Mouse (Mus musculus) right cerebral cortex, postnatal 36 days (tissue): ENCODE measurements around the gene B3glct.

Experiments used
- DNase-seq, 2 experiments: peaks; one replicate each; pipeline ENCODE4 v3.0.0; 2022; ENCODE audit warnings: low spot score in 2 of 2, mixed read lengths in 1 of 2

B3glct gene

GRCm38 (mm10) chr5:149678100-149678989 is at the start of gene B3glct:
TSS of gene B3glct (plus strand) at chr5:149678230.
- DNase-seq, result peak; percentile 40 to 46

DNA sequence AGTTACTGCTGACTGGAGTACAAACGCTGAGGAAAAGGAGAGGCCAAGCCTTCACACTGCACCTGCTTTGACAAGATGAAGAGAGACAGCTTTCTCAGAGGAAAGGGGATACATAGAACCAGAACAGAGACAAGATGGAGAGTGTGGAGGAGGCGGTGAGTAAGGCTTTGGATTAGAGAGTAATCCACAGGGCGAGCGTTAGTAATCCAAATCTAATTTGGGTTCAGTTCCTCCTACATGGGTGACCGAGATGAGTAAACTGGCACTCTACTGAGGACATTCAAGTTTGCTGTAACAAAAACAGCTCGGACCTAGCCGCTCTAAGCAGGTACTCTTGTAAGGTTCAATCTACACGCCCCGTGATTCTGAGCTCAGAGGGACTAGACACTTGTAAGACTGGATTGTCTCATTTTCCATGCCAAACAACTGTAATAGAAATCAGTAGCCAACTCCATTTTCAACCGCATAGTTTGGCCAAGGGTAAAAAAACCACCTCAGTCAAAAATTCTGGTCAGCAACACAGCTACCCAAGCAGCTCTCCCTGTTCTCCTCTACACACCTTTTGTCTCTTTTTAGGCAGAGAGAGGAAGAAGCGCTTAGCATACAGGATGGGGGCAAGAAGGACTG is 43.5 kb upstream of the B3glct start:
- DNase-seq, result no peak

GRCm38 (mm10) chr5:149635556-149635955 is 42.5 kb upstream of the B3glct start:
- DNase-seq, result no peak

DNA sequence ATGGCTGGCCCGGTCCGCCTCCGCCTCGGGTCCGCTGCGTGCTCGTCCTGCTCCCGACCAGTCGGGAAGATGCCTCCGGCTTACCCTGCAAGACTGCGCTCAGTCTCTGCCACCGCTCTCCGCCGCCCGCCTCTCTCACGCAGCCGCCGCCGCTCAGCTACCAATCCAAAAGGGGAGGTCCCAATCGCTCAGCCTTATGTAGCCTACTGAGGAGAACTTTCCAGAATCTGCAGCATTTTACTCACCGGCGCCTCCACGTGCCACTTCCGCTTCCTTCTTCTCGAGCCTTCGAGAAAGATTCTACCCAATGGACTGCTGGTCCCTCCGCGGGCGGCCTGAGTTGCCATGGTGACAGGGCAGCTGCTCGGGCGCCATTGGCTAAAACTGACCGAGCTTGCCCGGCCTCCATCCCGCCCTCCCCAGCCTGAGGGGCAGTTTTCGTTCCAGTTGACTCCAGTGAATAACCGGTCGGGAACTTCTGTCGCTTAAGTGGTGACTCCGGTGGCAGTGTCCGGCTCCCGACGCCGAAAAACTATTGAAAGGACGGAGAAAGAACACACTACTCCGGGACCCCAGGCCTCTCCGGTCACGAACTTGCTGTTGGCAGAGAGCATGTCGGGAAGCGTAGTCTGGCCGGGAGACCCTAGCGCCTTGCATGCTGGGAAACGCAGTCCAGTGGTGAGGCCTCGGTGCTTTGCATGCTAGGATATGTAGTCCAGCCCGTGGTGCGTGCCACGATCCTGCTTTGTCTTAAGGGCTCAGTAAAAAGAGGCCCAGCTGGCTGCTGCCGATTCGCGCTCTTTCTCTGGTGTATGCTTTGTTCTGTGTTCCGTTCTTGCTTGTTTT is 41.7 kb upstream of the B3glct start, which contains the start of gene Hsph1:
TSS of gene Hsph1 (minus strand) at position 302 of the 846 bp plus-strand sequence.
- DNase-seq, result peak; percentile 99

DNA sequence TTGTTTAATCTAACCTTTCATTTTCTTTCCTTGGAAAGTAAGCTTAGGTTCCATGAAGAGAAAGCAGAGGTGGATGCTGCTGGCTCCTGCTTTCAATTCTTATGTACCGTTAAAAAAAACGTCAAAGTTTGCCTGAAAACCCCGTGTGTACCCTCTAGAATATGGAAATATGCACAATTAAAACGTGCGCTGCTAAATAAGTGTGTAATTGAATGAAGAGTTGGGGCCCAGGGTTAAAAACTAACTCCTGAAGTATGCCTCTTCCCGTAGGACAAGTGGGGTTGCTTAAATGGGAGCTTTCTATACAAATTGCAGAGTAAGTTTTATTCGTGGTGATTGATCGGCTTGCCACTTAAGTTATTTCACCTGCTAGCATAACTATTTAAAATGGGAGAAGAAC is 40.7 kb upstream of the B3glct start:
- no peak for DNase-seq

DNA sequence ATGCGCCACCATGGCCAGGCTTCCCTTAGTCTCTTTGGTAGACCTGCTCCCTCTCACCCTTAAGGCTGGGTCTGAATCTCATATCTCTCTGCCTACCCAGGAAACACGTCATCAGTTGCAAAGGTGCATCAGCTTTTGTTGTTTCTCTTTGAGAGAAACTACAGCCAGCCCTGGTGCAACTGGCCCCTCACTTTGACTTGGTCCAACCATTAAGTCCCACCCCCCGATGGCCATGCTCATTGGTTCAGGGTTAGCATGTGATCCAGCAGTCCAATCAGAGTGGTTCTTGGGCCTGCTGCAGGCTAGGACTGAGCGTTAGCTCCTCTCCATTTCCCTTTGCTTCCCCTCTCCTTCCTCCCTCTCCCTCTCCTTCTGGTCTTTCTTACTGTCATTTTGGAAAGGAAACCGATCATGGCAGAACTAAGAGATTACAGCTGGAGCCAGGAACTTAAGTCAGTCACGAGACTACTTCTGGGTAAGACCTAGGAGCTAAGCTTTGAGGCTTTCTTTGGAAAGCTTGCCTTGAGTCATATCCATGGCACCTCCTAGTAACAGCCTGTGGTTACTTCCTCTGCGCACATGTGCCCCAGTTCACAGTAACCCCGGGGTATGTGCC is 36.6 kb upstream of the B3glct start:
- no peak for DNase-seq

- DNase-seq, result no peak
These were observed 35.7 kb upstream of the B3glct start for GRCm38 (mm10) chr5:149642366-149642765.

GRCm38 (mm10) chr5:149642783-149643509 is 35.1 kb upstream of the B3glct start:
- peak; percentile 34 to 60 for DNase-seq

DNA sequence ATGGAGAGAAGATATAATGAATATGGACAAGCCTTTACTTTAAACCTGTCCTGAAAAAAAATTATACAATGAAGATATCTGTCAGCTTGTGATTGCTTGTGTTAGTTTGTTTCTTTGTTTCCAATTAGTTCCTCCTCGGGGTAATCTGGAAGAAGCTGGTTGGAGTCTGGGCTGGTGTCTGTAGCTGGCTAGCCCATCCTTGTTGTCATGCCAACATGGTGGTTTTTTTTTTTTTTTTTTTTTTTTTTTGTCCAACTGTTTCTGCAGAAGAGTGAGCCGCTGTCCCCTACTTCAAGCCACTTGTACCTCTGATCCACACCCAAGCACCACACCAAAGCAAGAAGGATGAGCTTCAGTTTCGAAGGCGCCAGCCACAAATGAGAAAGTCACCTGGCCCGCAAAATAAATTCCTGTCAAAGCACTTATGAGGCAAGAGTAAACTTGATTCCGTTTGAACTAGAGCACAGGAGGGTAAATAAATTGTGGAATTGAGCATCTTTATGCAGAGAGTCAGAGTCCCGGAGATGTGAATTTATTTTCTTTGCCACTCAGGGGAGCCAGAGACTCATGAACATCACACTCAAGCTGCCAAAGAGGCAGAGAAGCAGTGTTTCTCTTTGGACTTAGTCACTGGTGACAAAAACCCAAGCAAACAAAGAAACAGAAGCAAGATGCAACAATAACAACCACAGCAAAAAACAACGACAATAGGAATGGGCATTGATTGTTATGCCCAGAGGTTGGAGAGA is 30.5 kb upstream of the B3glct start:
- no peak for DNase-seq

- no peak for DNase-seq
These were observed 29.8 kb upstream of the B3glct start for GRCm38 (mm10) chr5:149648196-149648595.

- DNase-seq, result no peak
These were observed 29.1 kb upstream of the B3glct start for GRCm38 (mm10) chr5:149648895-149649406.

DNA sequence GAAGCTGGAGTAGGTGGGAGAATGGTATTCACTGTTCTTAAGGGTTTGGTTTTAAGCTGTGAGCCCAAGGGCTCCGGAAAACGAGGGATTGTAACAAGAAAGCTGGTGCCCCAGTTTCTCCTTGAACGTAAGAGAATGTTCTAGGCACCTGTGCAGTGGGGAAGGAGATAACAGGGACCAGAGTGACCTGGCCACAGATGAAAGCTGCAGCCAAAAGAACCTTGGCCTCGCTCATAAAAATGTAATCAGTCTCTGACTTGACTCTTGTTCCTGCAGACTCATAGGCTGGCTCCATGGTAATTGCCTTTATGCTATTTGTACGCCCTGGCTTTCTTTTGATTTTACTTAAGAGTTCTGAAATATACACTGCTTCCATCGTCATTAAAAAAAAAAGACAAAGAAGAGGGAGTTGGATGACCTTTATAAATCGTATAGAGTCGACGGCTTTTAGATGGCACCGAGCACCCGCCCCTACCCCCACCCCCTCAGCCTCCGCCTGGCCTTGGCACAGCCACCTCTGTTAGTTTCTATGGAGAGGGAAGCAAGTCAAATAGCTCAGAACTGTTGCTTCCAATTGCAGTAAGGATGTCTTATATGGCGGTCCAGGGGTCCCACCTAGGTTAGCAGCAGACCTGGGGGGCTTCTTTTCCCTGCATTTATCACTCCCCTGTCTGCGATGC is 28.4 kb upstream of the B3glct start:
- DNase-seq, result no peak

GRCm38 (mm10) chr5:149650179-149650553 is 27.9 kb upstream of the B3glct start:
- no peak for DNase-seq

DNA sequence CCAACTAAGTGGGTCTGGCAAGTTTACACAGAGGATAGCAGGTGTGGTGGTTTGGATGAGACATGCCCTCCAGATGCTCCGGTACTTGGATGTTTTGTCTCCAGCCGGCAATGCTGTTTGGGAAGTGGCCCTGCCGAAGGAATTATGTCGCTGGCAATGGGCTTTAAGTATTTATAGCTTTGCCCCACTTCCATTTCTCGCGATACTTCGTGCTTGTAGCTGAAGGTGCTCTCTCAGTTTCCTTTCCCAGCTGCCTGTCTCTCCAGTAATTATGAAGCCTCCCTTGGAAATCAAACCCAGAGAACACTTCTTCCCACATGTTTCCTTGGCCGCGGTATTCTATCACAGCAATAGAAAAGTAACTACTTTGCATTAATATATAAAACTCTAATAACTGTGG is 22.4 kb upstream of the B3glct start:
- no peak for DNase-seq

- DNase-seq, result no peak
These were observed 20.0 kb upstream of the B3glct start for GRCm38 (mm10) chr5:149658022-149658421.

GRCm38 (mm10) chr5:149658741-149659413 is 19.2 kb upstream of the B3glct start:
- no peak for DNase-seq

GRCm38 (mm10) chr5:149659414-149659780 is 18.6 kb upstream of the B3glct start:
- no peak for DNase-seq

DNA sequence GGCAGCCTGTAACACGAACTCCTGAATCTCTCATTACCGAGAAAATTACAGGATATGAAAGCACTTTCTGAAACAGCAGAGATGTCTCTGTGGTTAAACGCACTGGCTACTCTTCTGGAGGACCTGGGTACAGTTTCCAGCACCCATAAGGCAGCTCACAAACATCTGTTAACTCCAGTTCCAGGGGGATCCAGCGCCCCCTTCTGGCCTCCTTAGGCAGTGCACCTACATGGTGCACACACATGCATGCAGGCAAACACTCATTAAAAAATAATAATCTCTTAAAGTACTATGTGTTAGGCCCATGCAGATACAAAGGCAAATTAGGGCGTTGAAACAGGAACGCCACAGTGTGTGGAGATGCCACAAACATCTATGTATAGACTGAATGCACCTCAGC is 16.6 kb upstream of the B3glct start:
- no peak for DNase-seq

- DNase-seq, result no peak
These were observed 15.1 kb upstream of the B3glct start for GRCm38 (mm10) chr5:149662980-149663379.
